Mouse (Mus musculus): ENCODE measurements around the gene Snx12. TPM values are rescaled to one million over a fixed set of nuclear protein-coding genes. Genes with fewer than 3 reads are reported as not detected.
A peak's percentile ranks its signal among the peaks of the same experiment; 100 is the strongest.
"Not testable (repeated sequence)": the region's sequence is repeated elsewhere in the genome, so short reads cannot be mapped to it uniquely, and the experiment has no call there.

Gene Snx12
- total RNA-seq, 2 experiments from 2014 or later = 76.8 to 81.7 TPM

DNA sequence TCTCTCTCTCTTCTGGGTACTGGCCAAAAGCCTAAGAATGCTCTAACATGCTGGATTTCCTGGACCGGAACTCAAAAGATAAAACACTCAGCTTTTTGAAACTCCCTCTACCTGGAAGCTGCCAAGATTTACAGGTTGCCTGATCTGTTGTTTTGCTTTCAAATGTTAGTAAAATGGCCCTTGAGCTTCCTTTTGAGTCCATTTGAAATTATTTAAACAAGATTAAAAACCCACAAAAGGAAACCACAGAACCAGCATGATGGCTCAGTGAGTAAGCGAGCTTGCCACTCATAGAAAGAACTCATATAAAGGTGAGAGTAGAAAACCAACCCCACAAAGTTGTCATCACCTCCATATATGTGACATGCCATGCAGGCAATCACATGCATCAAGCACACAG is 93.8 kb downstream of the Snx12 start:
- H3K27ac ChIP-seq = no peak overlapping the region
- no peak for DNase-seq (ENCODE audit: extremely low spot score in 1 of 2, low spot score in 2 of 2)
- intact Hi-C loops (cut with DNase I) = loop anchor here (10.0 kb wide), 2 partner anchors 384 to 614 kb away; no protein-coding TSS in a partner anchor
- no peak overlapping the region for H3K4me3 ChIP-seq
- TF ChIP-seq CTCF (IDR thresholded peaks at IDR 0.05) = no peak

DNA sequence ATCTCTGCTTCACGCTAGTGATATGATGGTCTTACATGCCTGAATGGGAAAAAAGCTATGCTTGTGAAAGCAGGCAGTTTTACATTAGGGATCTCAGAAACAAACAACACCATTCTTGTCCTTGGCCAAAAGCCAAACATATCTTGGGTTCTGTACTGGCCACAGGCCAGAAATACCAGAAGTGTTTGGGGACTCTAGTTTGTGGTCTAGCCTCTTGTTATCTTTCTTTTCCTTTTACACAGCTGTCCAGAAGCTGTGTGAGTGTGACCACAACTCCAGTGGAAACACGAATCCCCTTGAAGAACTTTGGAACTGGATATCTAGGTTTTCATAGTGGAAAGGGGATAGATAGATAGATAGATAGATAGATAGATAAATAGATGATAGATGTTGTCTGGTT is 95.4 kb downstream of the Snx12 start:
- intact Hi-C loops (cut with DNase I) = loop anchor here (10.0 kb wide), 2 partner anchors 382 to 612 kb away; no protein-coding TSS in a partner anchor
- TF ChIP-seq CTCF (IDR thresholded peaks at IDR 0.05) = no peak
- no peak overlapping the region for H3K27ac ChIP-seq

DNA sequence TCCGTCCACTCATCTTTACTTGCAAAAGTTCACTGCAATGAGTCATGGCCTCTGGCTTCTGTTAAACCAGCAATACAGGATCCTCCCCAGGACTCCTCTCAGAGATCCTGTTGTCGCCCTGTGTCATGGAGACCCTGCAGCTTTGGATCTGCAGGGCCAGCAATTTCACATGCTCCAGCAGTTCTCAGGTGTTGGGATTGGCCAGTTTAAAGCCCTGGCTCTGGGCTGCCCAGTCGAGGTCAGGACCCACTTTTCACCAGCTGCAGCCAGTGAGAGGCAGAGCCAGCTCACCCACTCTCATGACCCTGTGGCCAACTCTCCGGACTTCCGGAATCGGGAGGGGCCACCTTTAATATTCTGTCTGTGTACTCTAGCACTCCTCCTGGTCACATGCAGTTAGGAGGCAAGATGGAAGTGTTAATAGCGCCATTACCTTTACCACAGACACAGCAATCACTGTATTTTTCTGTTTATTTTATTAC is 95.8 kb downstream of the Snx12 start:
- H3K27ac ChIP-seq = no peak overlapping the region
- TF ChIP-seq CTCF (IDR thresholded peaks at IDR 0.05) = no peak
- H3K4me3 ChIP-seq = no peak overlapping the region
- DNase-seq (ENCODE audit: extremely low spot score in 1 of 2, low spot score in 2 of 2) = no peak
- intact Hi-C loops (cut with DNase I) = loop anchor here (10.0 kb wide), 2 partner anchors 382 to 612 kb away; no protein-coding TSS in a partner anchor

More for the DNA sequence above, 95.4 kb downstream of the Snx12 start:
- no peak overlapping the region for H3K4me3 ChIP-seq
- DNase-seq (ENCODE audit: extremely low spot score in 1 of 2, low spot score in 2 of 2) = no peak

DNA sequence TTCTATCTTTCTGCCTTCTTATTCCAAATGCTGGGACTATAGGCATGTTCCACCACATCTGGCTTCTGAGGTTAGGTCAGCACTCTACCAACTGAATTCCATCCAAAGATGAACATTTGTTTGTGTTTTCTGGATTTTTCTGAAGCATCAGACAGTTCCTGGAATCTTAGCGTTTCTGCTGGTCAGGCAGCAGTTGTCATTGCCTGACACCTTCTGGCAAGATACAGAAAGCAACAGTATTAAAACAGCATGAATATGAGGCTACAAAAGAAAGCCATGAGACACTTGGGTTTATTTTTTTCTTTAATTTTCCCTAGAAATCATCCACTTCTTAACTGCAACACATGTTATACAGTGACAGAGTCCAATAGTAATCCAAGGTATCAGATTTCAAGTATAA is 101.8 kb downstream of the Snx12 start:
- no peak for DNase-seq (ENCODE audit: extremely low spot score in 1 of 2, low spot score in 2 of 2)
- Histone ChIP-seq H3K27ac (no peak overlapping the region), H3K4me3 (no peak overlapping the region)
- intact Hi-C loops (cut with DNase I) = loop anchor here (5.0 to 10.0 kb wide), 3 partner anchors 376 to 1988 kb away; no protein-coding TSS in a partner anchor
- TF ChIP-seq CTCF (IDR thresholded peaks at IDR 0.05) = peak; percentile 41

DNA sequence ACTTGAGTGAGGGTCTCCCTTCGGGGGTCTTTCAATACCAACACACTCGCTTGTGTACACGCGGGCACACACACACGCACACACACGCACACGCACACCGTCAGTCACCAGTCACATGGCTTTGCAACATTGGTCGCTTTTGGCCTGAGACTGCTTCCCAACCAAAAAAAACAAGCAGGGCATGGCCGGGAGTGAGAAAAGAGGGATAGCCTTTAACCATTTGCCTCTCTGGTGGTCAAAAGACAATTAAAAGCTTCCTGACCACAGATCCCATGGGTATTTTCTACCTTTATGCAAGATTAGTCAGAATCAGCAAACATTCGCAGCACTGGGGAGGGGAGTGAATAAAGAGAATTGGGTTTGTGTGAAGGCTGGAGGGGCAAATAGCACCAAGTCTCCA is 136.4 kb downstream of the Snx12 start, which contains the start of gene Slc7a3:
Gene Slc7a3, minus strand, starts transcription at position 101 of the 400 bp plus-strand sequence.
- no peak for TF ChIP-seq CTCF (IDR thresholded peaks at IDR 0.05)
- no peak for DNase-seq (ENCODE audit: extremely low spot score in 1 of 2, low spot score in 2 of 2)
- Histone ChIP-seq H3K27ac (no peak within 1 kb of the TSS), H3K4me3 (peak within 1 kb of the TSS; percentile 36)
- intact Hi-C loops (cut with DNase I) = no loop called here

DNA sequence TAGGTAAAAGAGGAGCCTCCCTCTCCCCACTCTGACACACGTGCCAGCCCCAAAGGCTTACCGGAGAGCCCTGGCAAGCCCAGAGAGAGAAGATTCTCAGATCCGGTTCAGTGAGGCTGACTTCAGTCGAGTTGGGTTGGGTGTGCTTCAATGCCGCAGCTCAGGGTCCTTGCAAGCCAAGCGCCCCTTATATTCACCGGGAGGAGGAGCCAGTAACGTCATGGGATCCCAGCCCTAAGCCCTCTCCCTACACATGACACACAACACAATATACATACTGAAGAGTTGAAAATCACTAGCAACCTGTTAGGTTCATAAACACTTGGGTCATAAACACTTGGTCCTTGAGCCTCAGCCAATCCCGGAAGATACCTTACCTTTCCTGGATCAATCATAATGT is 137.2 kb downstream of the Snx12 start:
- H3K27ac ChIP-seq; DNase-seq (ENCODE audit: extremely low spot score in 1 of 2, low spot score in 2 of 2); intact Hi-C loops (cut with DNase I): not testable (repeated sequence)
- peak overlapping the region; percentile 36 for H3K4me3 ChIP-seq

DNA sequence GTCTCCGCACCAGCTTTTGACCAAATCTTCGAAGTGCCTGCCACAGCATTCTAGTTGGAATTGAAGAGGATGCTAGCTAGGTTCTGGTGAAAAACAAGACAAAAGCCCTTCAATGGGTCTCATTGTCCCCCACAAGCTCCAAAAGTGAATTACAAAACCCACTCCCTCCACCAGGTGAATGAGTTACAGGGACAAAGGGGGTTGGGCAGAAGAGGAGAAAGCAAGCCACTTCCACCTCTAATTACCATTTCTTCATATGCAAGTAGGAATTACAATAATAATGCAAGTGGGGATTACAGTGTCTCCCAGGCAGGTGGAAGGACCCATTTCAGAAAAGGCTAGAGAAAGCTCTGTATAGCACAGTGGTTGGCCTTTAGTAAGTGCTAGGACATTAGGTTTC is 138.2 kb downstream of the Snx12 start:
- no peak overlapping the region for H3K27ac ChIP-seq
- intact Hi-C loops (cut with DNase I) = no loop called here
- DNase-seq (ENCODE audit: extremely low spot score in 1 of 2, low spot score in 2 of 2) = no peak
- H3K4me3 ChIP-seq = no peak overlapping the region
- no peak for TF ChIP-seq CTCF (IDR thresholded peaks at IDR 0.05)

DNA sequence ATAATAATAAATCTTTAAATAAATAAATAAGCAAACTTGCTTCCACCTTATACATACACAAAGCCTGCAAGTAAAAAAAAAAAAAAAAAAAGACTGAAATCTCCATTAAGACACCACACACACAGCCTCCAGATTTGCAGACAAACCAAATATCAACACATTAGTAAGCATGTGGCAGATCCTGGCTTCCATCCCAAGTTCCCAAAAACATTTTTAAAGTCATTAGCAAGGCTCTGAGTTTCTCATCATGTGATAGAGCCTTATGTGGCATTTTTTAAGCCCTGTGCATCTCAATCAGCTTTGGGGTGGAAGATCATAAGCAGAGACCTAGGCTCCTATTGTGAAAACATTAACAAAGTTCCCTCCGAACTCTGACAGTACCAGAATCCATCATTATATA is 157.1 kb downstream of the Snx12 start:
- no peak overlapping the region for H3K4me3 ChIP-seq
- TF ChIP-seq CTCF (IDR thresholded peaks at IDR 0.05) = no peak
- DNase-seq (ENCODE audit: extremely low spot score in 1 of 2, low spot score in 2 of 2) = no peak
- H3K27ac ChIP-seq = no peak overlapping the region
- intact Hi-C loops (cut with DNase I) = no loop called here

DNA sequence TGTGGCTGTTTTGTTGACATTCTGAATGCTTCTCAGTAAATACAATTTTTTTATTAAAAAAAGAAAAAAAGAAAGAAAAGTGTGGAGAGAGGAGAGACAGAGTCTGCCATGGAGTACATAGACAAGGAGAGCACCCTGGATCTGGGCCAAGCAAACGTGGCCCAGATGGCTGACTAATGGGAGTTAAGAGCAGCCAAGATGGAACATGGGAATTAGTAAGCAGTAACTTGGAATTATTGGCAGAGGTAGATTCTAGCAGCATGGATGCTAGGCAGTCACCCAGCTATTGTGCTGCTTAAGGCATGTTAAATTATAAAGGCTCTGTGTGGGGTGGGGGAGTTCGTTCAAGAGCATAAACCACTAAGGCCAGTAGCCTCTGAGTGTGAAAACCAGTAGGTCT is 158.9 kb downstream of the Snx12 start:
- H3K27ac ChIP-seq = no peak overlapping the region
- intact Hi-C loops (cut with DNase I) = no loop called here
- no peak overlapping the region for H3K4me3 ChIP-seq
- TF ChIP-seq CTCF (IDR thresholded peaks at IDR 0.05) = no peak
- no peak for DNase-seq (ENCODE audit: extremely low spot score in 1 of 2, low spot score in 2 of 2)

DNA sequence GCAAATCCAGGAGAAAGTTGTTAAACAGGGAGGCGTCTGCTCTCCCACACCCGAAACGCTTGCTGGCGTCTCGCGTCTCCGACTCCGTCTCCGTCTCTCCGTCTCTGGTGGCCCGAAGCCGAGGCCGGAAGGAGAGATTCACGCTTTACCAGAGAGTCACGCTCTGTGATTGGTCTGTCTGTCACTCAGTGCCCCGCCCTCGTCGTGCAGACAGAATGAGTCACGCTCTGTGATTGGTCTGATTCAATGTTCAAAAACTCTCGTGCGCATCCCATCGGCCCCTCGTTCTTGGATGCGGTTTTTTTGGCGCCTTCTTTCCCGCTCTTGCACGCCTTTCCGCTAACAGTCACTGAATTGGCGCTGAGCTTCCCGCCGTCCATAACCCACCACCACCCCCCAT is 162.8 kb downstream of the Snx12 start, which contains the start of gene Tex11:
Gene Tex11, minus strand, starts transcription at position 127 of the 400 bp plus-strand sequence.
- DNase-seq (ENCODE audit: extremely low spot score in 1 of 2, low spot score in 2 of 2) = no peak
- no peak for TF ChIP-seq CTCF (IDR thresholded peaks at IDR 0.05)
- intact Hi-C loops (cut with DNase I) = no loop called here
- Histone ChIP-seq H3K4me3 (no peak within 1 kb of the TSS), H3K27ac (no peak within 1 kb of the TSS)

Other genes with a start within 250 kb of the Snx12 start
- under 1 TPM in 1 of 2 experiments, not detected in 1; 0.09 TPM for gene Tex11, start 162.9 kb downstream of the Snx12 start, total RNA-seq (2021)
- 1 to 10 TPM; 7.1 to 8.8 TPM for gene Slc7a3, start 136.5 kb downstream of the Snx12 start, total RNA-seq (2021)
- gene Foxo4, start 32.0 kb upstream of the Snx12 start, total RNA-seq (2021) = 10 to 100 TPM; 16.6 to 18.1 TPM
- gene Gm614, start 41.4 kb upstream of the Snx12 start, total RNA-seq (2021) = not detected
- gene Il2rg, start 45.7 kb upstream of the Snx12 start, total RNA-seq (2021) = 1 to 10 TPM; 1.4 to 2.0 TPM
- not detected for gene Gm20489, start 46.5 kb upstream of the Snx12 start, total RNA-seq (2021)
- gene Med12, start 51.5 kb upstream of the Snx12 start, total RNA-seq (2021) = 10 to 100 TPM; 21.8 to 25.8 TPM
- gene Nlgn3, start 76.6 kb upstream of the Snx12 start, total RNA-seq (2021) = 100 to 1,000 TPM; 159 to 160 TPM
- 1 to 10 TPM; 6.4 to 8.8 TPM for gene Gjb1, start 153.8 kb upstream of the Snx12 start, total RNA-seq (2021)
- gene Zmym3, start 198.3 kb upstream of the Snx12 start, total RNA-seq (2021) = 100 to 1,000 TPM; 142 to 174 TPM
- 100 to 1,000 TPM in 1 of 2 experiments, 10 to 100 TPM in 1; 98.2 to 123 TPM for gene Nono, start 206.8 kb upstream of the Snx12 start, total RNA-seq (2021)
- gene Itgb1bp2, start 226.5 kb upstream of the Snx12 start, total RNA-seq (2021) = 1 to 10 TPM in 1 of 2 experiments, under 1 TPM in 1; 0.68 to 1.2 TPM

Data from left cerebral cortex, adult 2 months (tissue).